Mouse (Mus musculus): ENCODE results near the gene Gm10354. TPM values are rescaled to one million over a fixed set of nuclear protein-coding genes. Genes with fewer than 3 reads are reported as not detected.
"Not testable (repeated sequence)": the region's sequence is repeated elsewhere in the genome, so short reads cannot be mapped to it uniquely, and the experiment has no call there.

The Gm10354 gene
- total RNA-seq, 2 experiments from 2014 or later: not detected

DNA sequence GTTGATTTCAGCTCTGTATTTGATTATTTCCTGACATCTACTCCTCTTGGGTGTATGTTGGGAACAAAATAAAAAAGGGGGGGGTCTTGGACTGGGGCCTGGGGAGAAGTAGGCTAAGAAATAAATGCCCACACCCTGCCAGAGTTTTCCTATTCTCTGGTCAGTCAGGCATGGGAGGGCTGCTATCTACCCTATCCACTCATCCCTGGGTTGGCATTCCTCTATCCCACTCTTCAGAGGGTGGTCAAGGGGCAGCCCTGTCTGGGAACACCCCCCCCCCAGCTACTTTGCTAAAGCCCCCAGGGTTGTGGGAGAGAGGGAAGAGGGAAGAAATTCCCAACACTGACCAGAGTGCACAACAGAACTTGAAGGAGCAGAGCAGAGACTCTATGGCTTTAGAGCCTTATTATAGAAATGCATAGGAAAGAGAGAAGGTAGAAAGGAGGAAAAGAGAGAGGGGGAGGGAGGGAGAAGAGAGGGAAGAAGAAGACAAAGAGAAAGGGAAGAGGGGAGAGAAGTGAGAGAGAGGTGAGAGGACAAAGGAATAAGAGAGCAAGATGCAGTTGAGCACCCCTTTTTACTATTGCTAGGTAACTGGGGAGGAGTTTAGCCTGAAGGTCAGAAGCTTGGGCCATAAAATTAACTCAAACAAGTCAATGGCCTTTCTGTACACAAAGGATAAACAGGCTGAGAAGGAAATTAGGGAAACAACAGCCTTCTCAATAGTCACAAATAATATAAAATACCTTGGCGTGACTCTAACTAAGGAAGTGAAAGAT, 22.6 kb downstream of the Gm10354 start:
- ATAC-seq (replicated peaks; ENCODE audit: poor library complexity): not testable (repeated sequence)

- not testable (repeated sequence) for ATAC-seq (replicated peaks; ENCODE audit: poor library complexity)
These were observed 25.1 kb downstream of the Gm10354 start for GRCm38 (mm10) chr5:14953587-14953986.

- ATAC-seq (replicated peaks; ENCODE audit: poor library complexity): not testable (repeated sequence)
These were observed 26.0 kb downstream of the Gm10354 start for GRCm38 (mm10) chr5:14952749-14953148.

- not testable (repeated sequence) for ATAC-seq (replicated peaks; ENCODE audit: poor library complexity)
These were observed 26.9 kb downstream of the Gm10354 start for GRCm38 (mm10) chr5:14951822-14952221.

- ATAC-seq (replicated peaks; ENCODE audit: poor library complexity): not testable (repeated sequence)
These were observed 31.1 kb downstream of the Gm10354 start for GRCm38 (mm10) chr5:14947482-14948198.

- not testable (repeated sequence) for ATAC-seq (replicated peaks; ENCODE audit: poor library complexity)
These were observed 33.2 kb downstream of the Gm10354 start for GRCm38 (mm10) chr5:14945524-14945923.

GRCm38 (mm10) chr5:14941043-14941442, 37.7 kb downstream of the Gm10354 start:
- not testable (repeated sequence) for ATAC-seq (replicated peaks; ENCODE audit: poor library complexity)

GRCm38 (mm10) chr5:14938329-14938728, 40.4 kb downstream of the Gm10354 start, which contains the start of gene Speer4e:
Gene Speer4e (minus strand): TSS chr5:14938429.
- ATAC-seq (replicated peaks; ENCODE audit: poor library complexity): not testable (repeated sequence)

- ATAC-seq (replicated peaks; ENCODE audit: poor library complexity): not testable (repeated sequence)
These were observed 45.0 kb downstream of the Gm10354 start for GRCm38 (mm10) chr5:14933721-14934120.

- not testable (repeated sequence) for ATAC-seq (replicated peaks; ENCODE audit: poor library complexity)
These were observed 51.7 kb downstream of the Gm10354 start for GRCm38 (mm10) chr5:14927047-14927446.

Other genes starting within 250 kb of the Gm10354 start
- gene Gm9758, start 64.0 kb downstream of the Gm10354 start, total RNA-seq (2015): not detected in 2 replicates
- gene Gm9758, start 64.0 kb downstream of the Gm10354 start, total RNA-seq (2017): not detected in 2 replicates
- not detected in 2 replicates for gene Speer4e, start 40.5 kb downstream of the Gm10354 start, total RNA-seq (2015)
- gene Speer4e, start 40.5 kb downstream of the Gm10354 start, total RNA-seq (2017): not detected in 2 replicates
- not detected in 2 replicates for gene Gm17019, start 54.1 kb upstream of the Gm10354 start, total RNA-seq (2015)
- not detected in 2 replicates for gene Gm17019, start 54.1 kb upstream of the Gm10354 start, total RNA-seq (2017)

Data from megakaryocyte progenitor cell, adult 5-6 weeks (primary cell).